Mouse (Mus musculus) right cerebral cortex, adult 18-20 months (tissue): Measurements from ENCODE around the gene Efr3b.
A peak's percentile ranks its signal among the peaks of the same experiment; 100 is the strongest.

ENCODE experiments used
- DNase-seq: peaks from one replicate; pipeline ENCODE4 v3.0.0; 2022; ENCODE audit warnings: mixed read lengths

The Efr3b gene

DNA sequence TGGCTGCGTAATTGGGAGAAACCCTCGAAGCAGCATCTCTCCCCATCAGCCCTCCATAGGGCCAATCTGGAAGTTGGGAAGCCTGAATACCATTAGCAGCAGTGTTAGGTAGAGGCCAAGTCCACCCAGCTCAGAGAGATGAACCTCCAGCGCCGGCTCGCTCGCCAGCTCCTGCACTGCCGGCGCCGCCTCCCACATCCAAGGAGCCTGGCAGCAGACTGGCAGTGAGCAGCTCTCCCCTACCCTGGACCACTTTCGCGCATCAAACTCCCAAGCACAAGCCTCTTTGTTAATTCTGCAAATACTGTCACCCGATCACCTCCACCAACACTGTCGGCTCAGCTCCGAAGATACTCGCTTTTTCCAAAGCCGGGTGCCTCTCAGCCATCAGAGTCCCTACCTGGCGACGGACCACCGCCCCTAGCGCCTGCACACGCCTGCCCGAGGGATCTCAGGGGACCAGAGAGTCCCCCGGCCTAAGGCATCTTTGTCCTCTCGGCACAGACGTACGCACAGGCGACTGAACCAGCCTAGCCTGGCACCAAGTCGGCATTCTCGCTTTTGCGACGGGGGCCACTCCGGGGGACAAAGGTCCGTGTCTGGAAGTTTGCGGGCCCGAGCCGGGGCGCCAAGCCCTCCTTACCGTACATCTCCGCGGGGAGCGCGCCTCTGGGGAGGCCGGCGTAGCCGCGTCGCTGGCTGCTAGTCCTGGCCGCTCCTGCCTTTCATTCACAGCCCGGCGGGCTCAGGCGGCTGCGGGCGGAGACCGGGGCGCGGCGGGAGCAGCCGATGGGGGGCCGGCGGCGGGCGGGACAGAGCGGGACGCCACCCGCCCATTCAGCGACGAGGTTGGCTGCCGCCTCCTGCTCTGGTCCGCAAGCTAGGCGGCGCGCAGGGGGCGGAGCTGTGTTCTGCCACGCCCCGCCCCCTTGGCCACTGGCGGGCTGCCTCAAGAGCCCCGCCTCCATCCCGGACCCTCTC is at the start of gene Efr3b:
Gene Efr3b, minus strand, starts transcription at position 855 of the 981 bp plus-strand sequence.
- DNase-seq: peak; percentile 92

DNA sequence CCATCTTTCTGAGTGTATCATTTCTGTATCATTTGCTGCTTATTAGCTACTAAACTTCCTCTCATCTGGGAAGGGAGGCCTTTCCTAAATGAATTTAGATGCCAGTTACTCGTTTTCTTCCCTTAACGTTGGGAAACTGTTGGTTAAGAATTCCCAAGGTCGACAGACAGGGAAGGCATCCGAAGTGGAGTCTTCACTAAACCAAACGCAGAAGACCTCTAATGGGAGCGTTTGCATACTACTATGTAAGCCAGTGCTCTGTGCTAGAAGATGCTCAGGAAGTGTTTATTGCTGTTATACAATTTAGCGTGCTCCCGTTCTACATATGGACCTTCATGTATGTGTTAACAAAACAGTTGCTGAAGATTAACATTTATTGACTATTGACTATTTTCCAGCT is 44.7 kb upstream of the Efr3b start:
- no peak for DNase-seq

DNA sequence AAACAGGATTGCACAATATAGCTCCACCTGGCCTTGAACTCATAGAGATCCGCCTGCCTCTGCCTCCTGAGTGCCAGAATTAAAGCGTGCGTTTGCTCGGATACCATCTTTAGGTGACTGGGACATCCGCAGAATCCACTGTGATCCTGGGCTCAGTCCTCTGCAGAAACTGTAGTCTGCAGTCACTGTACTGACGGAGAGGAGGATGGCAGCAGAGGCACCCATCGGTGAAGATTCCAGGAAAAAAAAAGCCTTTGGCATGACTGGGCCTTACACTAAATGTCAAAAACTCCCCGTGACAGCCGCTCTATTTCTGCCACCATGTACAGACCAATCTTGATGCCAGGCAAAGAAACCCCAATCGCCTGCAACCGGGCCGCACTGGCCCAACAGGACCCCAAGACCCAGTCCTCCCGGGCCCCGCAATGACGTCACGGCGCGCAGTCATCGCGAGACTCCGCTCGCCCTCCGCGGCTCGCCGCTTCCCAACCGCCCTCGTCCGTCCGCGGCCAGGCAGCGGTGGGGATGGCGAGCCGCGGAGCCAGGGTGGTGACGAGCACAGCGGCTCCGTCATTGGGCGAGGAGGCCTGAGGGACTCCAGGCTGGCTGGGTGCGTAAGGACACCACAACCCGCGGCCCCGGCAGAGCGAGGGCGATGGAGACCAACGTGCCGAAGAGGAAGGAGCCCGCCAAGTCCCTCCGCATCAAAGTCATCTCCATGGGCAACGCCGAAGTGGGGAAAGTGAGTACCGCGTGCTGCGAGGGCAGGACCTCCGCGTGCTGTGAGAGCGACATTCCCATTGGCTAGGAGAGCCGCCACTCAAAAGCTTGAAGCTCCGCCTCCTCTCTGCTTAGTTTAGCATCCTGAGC is 43.7 kb upstream of the Efr3b start, which contains the start of gene Dnajc27:
Gene Dnajc27, plus strand, starts transcription at position 452 of the 870 bp plus-strand sequence.
- DNase-seq: peak; percentile 97

DNA sequence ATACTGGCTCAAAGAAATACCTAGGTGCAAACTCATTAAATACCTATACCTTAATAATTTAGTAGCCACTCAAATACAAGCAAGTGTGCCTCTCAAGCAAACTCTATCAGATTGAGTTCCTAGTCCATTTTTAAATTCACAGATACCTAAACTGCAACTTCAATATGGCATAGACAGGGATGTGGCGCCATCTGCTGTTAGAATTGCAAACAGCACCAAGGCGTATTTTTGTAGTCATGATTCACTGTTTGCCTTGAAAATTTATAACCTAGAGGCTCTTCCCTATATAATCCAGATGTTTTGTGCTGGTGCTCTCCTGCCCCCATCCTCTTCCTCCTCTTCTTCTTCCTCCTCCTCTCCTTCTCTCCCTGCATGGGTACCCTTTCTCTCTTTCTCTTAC is 41.6 kb upstream of the Efr3b start:
- DNase-seq: peak; percentile 79

DNA sequence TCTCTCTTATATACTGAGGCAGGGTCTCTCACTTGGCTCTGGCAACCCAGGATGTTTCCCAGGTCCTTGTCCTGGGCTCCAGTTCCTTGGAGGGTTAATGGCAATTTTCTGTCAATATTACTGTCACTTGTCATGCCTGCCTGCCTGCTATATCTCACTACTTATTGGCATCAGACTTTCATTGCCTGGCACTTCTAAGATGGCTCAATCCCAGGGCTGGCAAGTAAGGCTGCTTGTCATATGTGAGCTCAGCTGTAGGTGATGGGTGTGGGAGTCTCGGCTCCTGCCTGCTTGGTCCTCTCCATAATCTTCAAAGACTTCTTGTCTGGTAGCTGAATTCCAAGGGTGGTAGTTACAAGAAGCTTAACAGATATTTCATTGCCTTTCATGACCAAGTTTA is 39.4 kb upstream of the Efr3b start:
- DNase-seq: no peak

DNA sequence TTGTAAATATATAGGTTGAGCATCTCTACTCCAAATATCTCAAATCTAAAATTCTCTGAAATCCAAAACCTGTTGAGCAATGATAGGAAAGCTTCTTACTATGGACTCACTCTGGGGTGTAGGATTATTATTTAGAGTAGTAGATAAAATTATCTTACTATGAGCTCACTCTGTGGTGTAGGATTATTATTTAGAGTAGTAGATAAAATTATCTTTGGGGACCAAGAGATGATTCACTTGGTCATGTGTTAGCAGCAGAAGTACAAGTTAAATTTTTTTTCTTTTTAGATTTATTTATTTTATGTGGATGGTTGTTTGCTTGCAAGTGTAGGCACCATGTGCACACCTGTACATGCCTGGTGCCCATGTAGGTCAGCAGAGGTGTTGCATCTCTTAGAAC is 37.7 kb upstream of the Efr3b start:
- no peak for DNase-seq

DNA sequence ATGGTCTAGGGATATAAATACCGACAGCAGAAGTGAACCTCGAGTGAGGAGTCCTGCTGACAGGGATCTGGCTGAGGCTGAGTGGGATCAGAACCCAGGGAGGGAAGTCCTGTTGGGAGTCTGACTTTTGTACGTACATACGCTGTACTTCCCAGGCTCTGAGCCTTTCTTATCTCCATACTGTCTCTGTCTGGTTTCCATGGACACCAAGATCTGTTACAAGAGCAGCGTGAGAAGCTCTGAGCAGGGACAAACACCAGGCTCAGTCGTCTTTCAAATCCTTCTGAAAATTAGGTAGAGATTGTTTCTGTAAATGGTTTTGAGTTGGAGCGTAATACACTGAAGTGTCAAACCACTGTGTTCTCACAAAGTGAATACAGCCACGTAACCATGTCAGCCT is 36.7 kb upstream of the Efr3b start:
- no peak for DNase-seq

DNA sequence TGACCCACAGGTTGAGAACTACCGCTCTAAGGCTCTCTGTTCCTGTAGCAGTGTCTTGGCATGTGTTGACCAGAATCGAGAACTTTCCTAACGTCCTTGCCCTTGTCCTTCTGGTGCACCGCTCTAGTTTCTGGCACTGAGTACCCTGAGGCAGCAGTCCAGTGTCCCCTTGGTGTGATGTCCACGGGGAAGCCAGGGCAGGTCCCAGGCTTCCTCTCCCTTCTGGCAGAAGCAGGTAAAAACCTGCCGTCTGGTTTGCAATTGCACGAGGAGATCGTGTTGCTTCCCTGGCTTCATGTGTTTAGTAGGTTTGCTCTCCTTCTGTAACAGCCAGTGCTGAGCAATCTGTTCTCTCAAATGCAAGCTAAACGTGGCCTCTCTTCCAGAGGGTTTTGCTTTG is 33.0 kb upstream of the Efr3b start:
- no peak for DNase-seq

DNA sequence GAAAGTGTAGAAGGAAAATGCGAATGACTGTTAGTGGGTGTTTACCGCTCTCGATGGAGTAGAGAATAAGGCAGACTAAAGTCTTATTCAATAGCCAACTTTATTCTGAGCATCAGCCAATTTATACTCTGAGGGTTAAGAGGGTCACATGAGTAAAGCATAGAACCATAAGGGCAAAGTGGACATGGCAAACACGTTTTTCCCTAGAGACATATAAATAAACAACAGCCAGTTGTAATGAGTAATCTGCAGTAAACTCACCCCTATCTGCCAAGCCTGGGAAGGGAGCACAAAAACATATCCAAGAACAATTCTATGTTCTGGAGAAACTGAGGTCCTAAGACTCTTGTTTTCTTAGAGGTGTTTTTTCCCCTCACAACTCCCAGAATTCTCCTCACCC is 29.8 kb upstream of the Efr3b start:
- no peak for DNase-seq

DNA sequence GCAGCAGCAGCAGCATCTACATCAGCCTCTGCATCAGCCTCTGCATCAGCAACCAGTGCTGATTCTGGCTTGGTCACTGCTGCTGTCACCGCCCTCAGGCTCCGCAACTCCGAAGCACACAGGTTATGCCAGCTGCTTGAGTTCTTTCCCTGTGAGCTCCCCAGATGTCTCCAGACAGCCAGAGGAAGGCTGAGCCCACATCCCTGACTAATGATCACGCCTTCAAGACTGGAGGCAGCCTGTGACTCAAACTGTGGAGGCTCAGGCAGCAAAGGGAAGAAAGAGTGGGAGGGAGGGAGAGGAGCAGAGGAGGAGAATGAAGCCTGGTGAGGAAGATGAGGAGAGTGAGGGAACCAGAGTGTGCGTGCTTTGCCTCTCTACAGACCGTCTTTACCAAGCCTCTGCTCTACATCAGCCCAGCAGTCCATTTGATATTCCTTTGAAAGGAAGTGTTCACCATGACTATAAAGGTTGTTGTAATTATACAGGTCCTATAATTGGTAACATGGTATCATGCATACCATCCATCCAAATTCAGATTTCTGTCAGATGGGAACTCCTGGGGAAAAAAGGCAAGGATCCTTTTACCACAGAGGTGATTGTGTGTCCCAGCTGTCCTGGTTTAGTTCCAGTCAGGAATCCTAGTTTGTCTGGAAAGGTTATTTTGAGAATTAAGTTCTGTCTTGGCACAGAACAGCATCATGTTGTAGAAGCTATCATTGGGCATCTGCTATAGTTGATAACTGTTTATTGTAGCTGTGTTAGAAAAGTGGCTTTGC is 28.2 kb upstream of the Efr3b start:
- DNase-seq: peak; percentile 86

DNA sequence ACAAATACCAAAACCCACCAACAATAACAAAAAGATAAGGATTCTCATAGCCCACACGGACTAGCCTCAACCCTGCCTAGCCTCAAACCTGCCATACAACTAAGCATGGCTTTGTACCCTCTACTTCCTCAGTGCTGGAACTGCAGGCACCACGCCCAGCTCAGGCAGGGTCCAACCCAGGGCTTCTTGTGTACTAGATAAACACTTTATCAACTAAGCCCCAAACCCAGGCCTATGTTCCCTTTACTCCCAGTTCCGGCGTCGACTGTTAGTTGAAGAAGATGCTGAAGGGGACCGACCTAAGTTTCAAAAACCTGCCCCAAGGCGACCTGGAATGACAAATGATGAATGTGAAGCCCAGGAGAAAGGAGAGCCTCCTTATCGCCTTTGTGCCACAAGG is 27.2 kb upstream of the Efr3b start:
- DNase-seq: no peak

DNA sequence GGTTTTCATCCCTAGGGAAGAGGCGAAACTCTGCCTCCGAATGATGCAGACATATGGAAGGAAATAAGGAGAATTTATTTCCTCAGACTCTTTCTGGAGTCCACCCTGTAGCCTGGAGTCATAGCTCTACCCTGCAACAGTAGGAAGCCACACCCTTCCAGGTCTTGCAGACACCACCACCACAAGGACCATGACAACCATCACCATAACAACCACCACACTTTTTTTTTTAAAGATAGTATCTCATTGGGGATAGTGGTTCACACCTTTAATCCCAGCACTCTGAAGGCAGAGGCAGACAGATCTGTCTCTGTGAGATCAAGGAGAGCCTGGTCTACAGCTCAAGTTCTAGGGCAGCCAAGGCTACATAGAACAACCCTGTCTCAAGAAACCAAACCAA is 26.8 kb upstream of the Efr3b start:
- no peak for DNase-seq

DNA sequence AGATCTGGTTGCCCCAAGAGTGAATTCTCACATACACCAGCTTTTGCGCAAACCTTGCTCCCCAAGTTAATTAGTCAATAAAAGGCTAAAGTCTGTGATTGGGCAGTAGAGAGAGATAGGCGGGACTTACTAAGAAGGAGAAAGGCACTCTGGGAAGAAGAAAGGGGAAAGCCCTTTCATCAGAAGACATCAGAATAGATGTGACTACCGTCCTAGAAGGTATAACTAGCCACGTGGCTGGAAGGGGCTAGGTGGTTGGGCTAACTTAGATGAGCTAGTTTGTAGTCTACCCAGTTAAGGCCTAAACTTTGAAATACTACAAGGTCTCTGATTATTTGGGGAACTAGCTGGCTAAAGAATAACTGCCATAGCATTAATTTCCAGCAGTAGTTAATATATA is 21.0 kb upstream of the Efr3b start:
- DNase-seq: no peak

DNA sequence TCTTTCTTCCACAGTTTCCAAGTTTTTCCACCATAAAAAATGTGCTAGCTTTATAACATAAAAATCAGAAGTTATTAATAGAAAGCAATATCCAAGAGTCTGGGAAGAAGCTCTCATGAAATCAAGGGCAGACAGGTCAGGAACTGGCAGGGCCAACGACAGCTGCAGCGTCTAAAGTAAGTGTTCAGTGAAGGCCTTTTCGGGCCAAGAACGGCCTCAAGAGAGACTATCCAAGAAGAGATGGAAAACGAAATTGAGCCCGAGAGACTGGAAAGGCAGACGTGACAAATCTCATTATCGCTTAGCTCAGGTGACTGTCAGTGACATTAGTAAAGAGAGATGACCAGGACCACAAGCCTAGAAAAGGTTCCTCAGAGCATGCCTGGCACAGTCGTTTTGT is 19.6 kb upstream of the Efr3b start:
- DNase-seq: no peak

DNA sequence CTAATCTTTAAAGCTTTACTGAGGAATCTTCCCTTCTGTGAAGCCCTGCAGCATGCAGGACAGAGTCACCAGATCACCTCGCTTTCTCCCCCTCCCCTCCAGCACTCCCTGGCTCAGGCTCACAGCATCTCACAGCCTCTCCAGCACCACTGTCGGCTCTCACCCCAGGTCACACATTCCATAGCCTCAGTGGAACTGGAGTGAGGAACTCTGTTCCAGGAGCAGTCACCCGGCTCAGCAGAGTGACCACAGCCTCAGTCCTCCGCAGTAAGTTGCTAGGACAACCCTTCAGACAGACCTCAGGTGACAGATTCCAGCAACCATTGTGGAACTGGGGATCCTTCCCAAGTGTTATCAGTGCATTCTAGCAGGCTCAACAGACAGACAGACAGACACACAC is 16.1 kb upstream of the Efr3b start:
- no peak for DNase-seq

DNA sequence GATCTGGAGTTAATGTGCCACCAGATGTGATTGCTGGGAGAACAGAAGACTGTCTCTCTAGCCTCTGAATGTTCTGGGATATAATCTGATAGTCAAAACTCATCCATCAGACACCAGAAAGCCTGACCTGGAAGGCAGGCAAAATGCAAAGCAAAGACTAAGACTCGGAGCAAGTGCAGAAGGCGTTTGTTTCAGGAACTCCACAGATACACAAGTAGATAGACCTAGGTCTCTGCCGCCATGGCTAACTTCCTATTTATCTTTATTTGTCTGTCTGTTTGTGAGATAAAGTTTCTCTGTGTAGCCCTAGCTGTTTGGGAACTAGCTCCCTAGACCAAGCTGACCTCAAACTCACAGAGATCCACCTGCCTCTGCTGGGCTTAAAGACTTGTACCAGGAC is 14.9 kb upstream of the Efr3b start:
- DNase-seq: no peak

DNA sequence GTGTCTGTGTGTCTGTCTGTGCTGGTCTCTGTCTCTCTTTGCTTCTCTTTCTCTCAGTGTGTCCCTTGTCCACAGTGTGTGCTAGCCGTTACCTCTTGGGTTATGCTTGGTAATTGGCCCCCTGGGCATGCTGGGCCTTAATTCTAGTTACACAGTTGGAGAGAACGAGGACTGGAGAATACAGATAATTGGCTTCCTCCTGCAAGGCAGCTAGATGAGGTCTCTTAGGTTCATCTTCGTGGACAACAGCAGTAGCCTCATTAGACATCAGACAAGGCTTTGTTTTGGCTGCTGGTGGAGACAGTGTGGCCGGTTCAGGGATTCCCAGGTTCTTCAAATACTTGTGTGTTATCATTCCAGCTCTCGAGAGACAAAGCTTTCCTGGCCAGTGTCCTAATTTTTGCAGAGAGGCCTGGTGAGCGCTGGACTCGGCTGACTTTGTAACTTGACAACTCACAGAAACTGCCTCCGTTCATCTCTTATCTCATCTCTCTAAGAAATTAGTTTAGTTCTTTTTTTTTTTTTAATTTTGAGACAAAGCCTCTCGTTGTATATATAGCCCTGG is 12.2 kb upstream of the Efr3b start:
- DNase-seq: no peak

DNA sequence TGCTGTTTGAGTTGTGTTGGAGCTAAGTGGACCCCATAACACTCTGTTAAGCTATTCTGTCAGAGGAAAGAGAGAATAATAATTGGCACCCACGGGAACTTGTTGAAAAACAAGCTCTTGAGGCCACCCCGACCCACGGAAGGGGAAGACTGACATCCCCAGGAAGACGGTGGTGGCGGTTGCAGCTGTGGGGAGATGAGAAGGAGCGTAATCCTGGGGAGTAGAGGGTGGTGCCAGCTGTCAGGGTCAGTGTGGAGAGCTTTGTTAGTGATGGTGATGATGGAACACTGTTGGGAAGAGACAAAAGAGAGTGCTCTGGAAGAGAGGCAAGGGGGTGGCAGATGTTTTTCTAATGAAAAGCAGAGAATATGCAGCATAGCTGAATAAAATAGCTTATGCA is 9.3 kb upstream of the Efr3b start:
- no peak for DNase-seq

DNA sequence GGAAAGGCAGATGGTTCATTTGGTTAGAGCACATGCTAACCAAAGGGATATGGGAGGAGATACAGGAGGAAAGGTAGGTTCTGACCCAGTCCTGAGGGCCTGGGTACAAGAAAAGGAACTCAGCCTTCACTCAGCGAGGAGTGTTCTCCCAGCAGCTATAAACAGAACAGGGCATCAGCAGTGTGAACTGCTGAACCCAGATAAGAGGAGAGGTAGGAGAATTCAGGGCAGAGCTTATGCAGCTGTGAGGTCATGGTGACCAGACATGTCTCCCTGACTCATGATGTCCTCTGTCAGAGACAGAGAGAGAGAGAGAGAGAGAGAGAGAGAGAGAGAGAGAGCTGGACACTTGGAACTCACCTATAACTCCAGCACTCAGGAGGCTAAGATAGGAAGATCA is 7.3 kb upstream of the Efr3b start:
- DNase-seq: no peak

DNA sequence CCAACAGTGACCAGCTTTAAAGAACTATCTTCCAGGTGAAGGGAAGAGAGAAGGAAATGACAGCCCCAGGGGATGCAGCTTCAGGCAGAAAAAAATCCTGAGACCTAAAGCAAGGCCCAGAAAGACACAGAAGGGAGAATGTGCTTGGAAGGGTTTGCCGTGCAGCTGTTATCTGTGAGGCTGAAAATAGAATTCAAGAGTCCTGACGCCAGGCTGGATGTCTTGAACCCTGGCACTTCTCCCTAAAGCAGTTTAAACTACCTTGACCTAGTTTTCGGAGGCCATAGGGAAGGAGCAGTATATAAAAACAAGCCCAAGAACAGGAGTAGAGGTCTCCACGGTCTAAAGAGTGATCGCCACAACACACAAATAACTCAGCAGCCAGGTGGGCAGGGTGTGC is 3.7 kb upstream of the Efr3b start:
- no peak for DNase-seq

DNA sequence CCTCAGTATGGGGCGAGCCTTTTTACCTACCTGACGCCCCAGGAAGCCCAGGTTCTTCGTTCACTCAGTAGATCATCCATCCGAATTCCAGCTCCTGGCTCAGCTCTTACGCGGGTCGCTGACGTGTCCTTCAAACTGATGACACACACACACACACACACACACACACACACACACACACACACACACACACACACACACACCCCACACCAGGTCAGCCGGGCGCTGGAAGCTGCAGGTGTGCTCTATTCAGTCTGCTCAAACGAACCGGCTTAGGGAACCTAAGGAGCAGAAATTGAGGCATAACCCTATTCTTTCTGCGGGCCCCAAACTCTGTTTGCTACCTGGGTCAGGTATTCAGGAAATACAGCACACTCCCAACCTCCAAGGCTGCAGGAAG is 331 bp upstream of the Efr3b start:
- DNase-seq: no peak

DNA sequence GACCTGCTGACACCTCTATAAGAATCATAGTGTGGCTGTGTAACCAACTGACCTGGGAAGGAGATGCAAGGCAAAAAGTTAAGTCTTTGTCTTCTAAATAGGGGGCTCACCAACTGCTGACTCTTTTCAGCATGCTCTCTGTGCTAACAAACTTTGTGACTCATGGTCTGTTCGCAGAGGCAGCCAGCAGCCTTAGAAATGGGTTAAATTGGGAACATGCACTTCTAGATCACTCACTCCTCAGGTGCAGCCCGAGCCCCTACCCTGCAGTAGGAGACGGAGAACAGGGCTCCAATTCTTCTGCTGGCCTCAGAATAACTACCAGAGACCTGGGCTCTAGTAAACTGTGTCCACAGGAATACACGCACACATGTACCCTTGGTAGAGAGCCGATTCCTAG is 1.2 kb downstream of the Efr3b start:
- DNase-seq: peak; percentile 43

DNA sequence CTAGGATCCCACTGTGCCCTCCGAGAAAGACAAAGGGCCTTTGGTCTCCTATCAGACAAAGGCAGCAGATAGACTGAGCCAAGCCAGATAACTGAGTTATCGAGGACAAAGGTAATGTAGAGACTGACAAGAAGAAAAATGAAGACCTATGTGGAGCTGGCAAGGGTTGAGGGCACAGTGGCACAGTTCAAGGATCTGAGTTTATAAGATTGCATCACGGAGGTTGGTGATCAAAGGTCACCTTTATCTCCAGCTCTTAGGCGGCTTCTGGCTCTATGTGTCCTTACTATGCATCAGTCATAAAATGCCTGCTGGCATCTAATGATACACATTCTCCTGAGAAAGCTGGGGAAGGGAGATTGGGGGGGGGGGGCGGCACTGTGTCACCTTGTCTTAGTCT is 2.6 kb downstream of the Efr3b start:
- DNase-seq: no peak
